Mouse (Mus musculus): Measurements from ENCODE around the gene Wipf1. TPM values are rescaled to one million over a fixed set of nuclear protein-coding genes. Genes with fewer than 3 reads are reported as not detected.

Wipf1 gene
- polyA plus RNA-seq, 1 experiment from 2014 or later: 9.0 TPM

- no peak overlapping the region for H3K4me3 ChIP-seq (ENCODE audit: low read length)
- WGBS: 75% methylated on average over 5 of the region's 5 CpGs
- no peaks in the 10 kb centered on the region for H3K27me3 ChIP-seq (replicated peaks; ENCODE audit: control insufficient read depth, insufficient read depth, low read length)
- no peak overlapping the region for H3K9ac ChIP-seq (ENCODE audit: low read depth, low read length)
- H3K4me2 ChIP-seq (ENCODE audit: low read depth, low read length): no peak overlapping the region
- H3K4me1 ChIP-seq (ENCODE audit: control insufficient read depth, insufficient read depth, low read length): 0 out of 2 replicates have a peak, but pooled peaks cover 3% of the 10 kb centered on the region
- no peaks in the 10 kb centered on the region for H3K36me3 ChIP-seq (ENCODE audit: control insufficient read depth, insufficient read depth, low read length)
- no peak overlapping the region for H3K27ac ChIP-seq (ENCODE audit: low read length)
- H3K9me3 ChIP-seq (ENCODE audit: control insufficient read depth, low read length): no peaks in the 10 kb centered on the region
- no peak for ATAC-seq
Observed at GRCm38 (mm10) chr2:73379656-73380055, 149.9 kb downstream of the Wipf1 start.

Other genes starting within 250 kb of the Wipf1 start
- 16.6 and 16.9 TPM in 2 replicates for gene Scrn3, start 217.1 kb downstream of the Wipf1 start, polyA plus RNA-seq (2015; fragmentation: Nextera tagmentation; extraction: Ambion mirVana)
- gene Cir1, start 217.0 kb downstream of the Wipf1 start, polyA plus RNA-seq (2015; fragmentation: Nextera tagmentation; extraction: Ambion mirVana): 14.7 and 14.9 TPM in 2 replicates
- gene Gpr155, start 143.2 kb downstream of the Wipf1 start, polyA plus RNA-seq (2015; fragmentation: Nextera tagmentation; extraction: Ambion mirVana): 15.1 and 17.5 TPM in 2 replicates
- 0.10 TPM in 2 replicates for gene Chrna1, start 50.6 kb upstream of the Wipf1 start, polyA plus RNA-seq (2015; fragmentation: Nextera tagmentation; extraction: Ambion mirVana)
- gene Chn1, start 245.6 kb upstream of the Wipf1 start, polyA plus RNA-seq (2015; fragmentation: Nextera tagmentation; extraction: Ambion mirVana): 11.3 and 12.5 TPM in 2 replicates

Data from intestine, embryonic 16.5 days (tissue).